In genomic region chr11:69327157-69327442, GRCm38 (mm10) we compare ENCODE assay signal across 9 mouse cellular contexts. TPM values are rescaled to one million over a fixed set of nuclear protein-coding genes. Genes with fewer than 3 reads are reported as not detected.
DNase-seq lines count a peak whose midpoint lies in the region; ATAC-seq and TF ChIP-seq lines count a peak whose summit lies in the region.
"Had no signal": no experiment of that assay in that cellular context is flagged by ENCODE, and none has a peak within 500 bp of the region (broad histone marks: within the 10 kb centered on the region; RNA-seq: fewer than 3 reads in every experiment).

No protein-coding gene starts in this region.

- 17% methylated on average over 9 of the region's 9 CpGs for WGBS in hindbrain, embryonic 15.5 days
- WGBS in midbrain, embryonic 16.5 days: 13% methylated on average over 9 of the region's 9 CpGs

- no peak for DNase-seq in layer of hippocampus, adult 2 months (ENCODE audit: low spot score in 2 of 2)
- no peak for DNase-seq in layer of hippocampus, postnatal 25 days (ENCODE audit: extremely low spot score in 1 of 2, low spot score in 1 of 2)
- DNase-seq in ovary, adult 18-20 months (ENCODE audit: low spot score): no peak
- DNase-seq in thymus, postnatal 36 days: no peak
- DNase-seq in embryo, embryonic 11 days: no peak

- H3K27me3 ChIP-seq in hindbrain, embryonic 15.5 days: peaks cover 7% of the 10 kb centered on the region; the same call in 1 of the 2 replicates
- H3K27me3 ChIP-seq in midbrain, embryonic 16.5 days (ENCODE audit: control insufficient read depth, insufficient read depth, low read depth, low read length): no peaks in the 10 kb centered on the region; the same call in 1 of the 2 replicates

- no peak overlapping the region for H3K9ac ChIP-seq in hindbrain, embryonic 15.5 days
- H3K9ac ChIP-seq in midbrain, embryonic 16.5 days (ENCODE audit: low read depth, low read length): no peak overlapping the region

- no peak for TF ChIP-seq POLR2A in cortical plate, adult 2 months (IDR thresholded peaks at IDR 0.05; ENCODE audit: extremely low read depth, insufficient read depth, low read length)

- no peak overlapping the region for H3K4me3 ChIP-seq in layer of hippocampus, adult 2 months
- H3K4me3 ChIP-seq in cortical plate, adult 2 months (ENCODE audit: insufficient read depth, low read length): peak overlapping the region; percentile 36
- peak overlapping the region; percentile 44 for H3K4me3 ChIP-seq in hindbrain, embryonic 15.5 days
- H3K4me3 ChIP-seq in midbrain, embryonic 16.5 days (ENCODE audit: low read depth, low read length): peak overlapping the region; percentile 50

- H3K36me3 ChIP-seq in hindbrain, embryonic 15.5 days: no peaks in the 10 kb centered on the region
- no peaks in the 10 kb centered on the region for H3K36me3 ChIP-seq in midbrain, embryonic 16.5 days (ENCODE audit: control insufficient read depth, insufficient read depth, low read length)

- no peaks in the 10 kb centered on the region for H3K9me3 ChIP-seq in hindbrain, embryonic 15.5 days
- H3K9me3 ChIP-seq in midbrain, embryonic 16.5 days (replicated peaks; ENCODE audit: control insufficient read depth, low read length, poor library complexity, severe bottlenecking): no peaks in the 10 kb centered on the region

- H3K27ac ChIP-seq in layer of hippocampus, adult 2 months: no peak overlapping the region
- H3K27ac ChIP-seq in cortical plate, adult 2 months (ENCODE audit: insufficient read depth, low read length): no peak overlapping the region
- H3K27ac ChIP-seq in hindbrain, embryonic 15.5 days (replicated peaks): no peak overlapping the region
- no peak overlapping the region for H3K27ac ChIP-seq in midbrain, embryonic 16.5 days (ENCODE audit: low read length)

- H3K4me2 ChIP-seq in hindbrain, embryonic 15.5 days: peak overlapping the region; percentile 78
- H3K4me2 ChIP-seq in midbrain, embryonic 16.5 days (ENCODE audit: low read length): peak overlapping the region; percentile 78

- H3K4me1 ChIP-seq in cortical plate, adult 2 months (ENCODE audit: control insufficient read depth, insufficient read depth, low read length): peaks cover 4% of the 10 kb centered on the region; the same call in 1 of the 2 replicates
- H3K4me1 ChIP-seq in hindbrain, embryonic 15.5 days (replicated peaks): peaks cover 56% of the 10 kb centered on the region
- H3K4me1 ChIP-seq in midbrain, embryonic 16.5 days (ENCODE audit: control insufficient read depth, insufficient read depth, low read length): peaks cover 41% of the 10 kb centered on the region

- ATAC-seq in hindbrain, embryonic 15.5 days (ENCODE audit: low FRiP score, low read depth): no peak
- ATAC-seq in midbrain, embryonic 16.5 days: no peak

- 0 out of 2 replicates have a peak, but pooled peaks have one; percentile 11 for TF ChIP-seq CTCF in layer of hippocampus, adult 2 months (conservative IDR thresholded peaks at IDR 0.05)
- no peak for TF ChIP-seq CTCF in cortical plate, adult 2 months (IDR thresholded peaks at IDR 0.05; ENCODE audit: extremely low read depth, insufficient read depth, low read length)

RNA-seq across cellular contexts. Expression of gene Kcnab3, which starts 1.0 kb away (rescaled TPM):
- 10 to 100 TPM; 20.6 to 26.1 TPM for total RNA-seq in layer of hippocampus, adult 2 months (2021)
- total RNA-seq in layer of hippocampus, postnatal 25 days (2021): 10 to 100 TPM; 23.3 to 24.4 TPM
- 96.5 and 106 TPM in 2 replicates for polyA plus RNA-seq in cortical plate, adult 2 months (2012; rRNA removed)
- 4.7 and 5.9 TPM in 2 replicates for polyA plus RNA-seq in hindbrain, embryonic 15.5 days (2015; fragmentation: Nextera tagmentation; extraction: Ambion mirVana)
- polyA plus RNA-seq in midbrain, embryonic 16.5 days (2015; fragmentation: Nextera tagmentation; extraction: Ambion mirVana): 3.8 and 5.3 TPM in 2 replicates
- polyA plus RNA-seq: erythroblast, embryonic 14.5 days had no signal

RNA-seq across cellular contexts. Expression of gene Trappc1, which starts 3.3 kb away (rescaled TPM):
- 10 to 100 TPM; 63.0 to 63.5 TPM for total RNA-seq in layer of hippocampus, adult 2 months (2021)
- total RNA-seq in layer of hippocampus, postnatal 25 days (2021): 10 to 100 TPM; 63.5 to 68.4 TPM
- polyA plus RNA-seq in cortical plate, adult 2 months (2012; rRNA removed): 73.9 and 77.0 TPM in 2 replicates
- polyA plus RNA-seq in hindbrain, embryonic 15.5 days (2015; fragmentation: Nextera tagmentation; extraction: Ambion mirVana): 183 and 187 TPM in 2 replicates
- polyA plus RNA-seq in midbrain, embryonic 16.5 days (2015; fragmentation: Nextera tagmentation; extraction: Ambion mirVana): 173 and 179 TPM in 2 replicates

RNA-seq across cellular contexts. Expression of gene Cntrob, which starts 3.5 kb away (rescaled TPM):
- 10 to 100 TPM; 13.9 to 17.8 TPM for total RNA-seq in layer of hippocampus, adult 2 months (2021)
- 10 to 100 TPM; 11.2 to 15.6 TPM for total RNA-seq in layer of hippocampus, postnatal 25 days (2021)
- polyA plus RNA-seq in cortical plate, adult 2 months (2012; rRNA removed): 25.4 and 32.3 TPM in 2 replicates
- polyA plus RNA-seq in hindbrain, embryonic 15.5 days (2015; fragmentation: Nextera tagmentation; extraction: Ambion mirVana): 16.2 and 17.3 TPM in 2 replicates
- polyA plus RNA-seq in midbrain, embryonic 16.5 days (2015; fragmentation: Nextera tagmentation; extraction: Ambion mirVana): 19.2 and 21.7 TPM in 2 replicates

RNA-seq across cellular contexts. Expression of gene Rnf227, which starts 13.2 kb away (rescaled TPM):
- total RNA-seq in layer of hippocampus, adult 2 months (2021): 100 to 1,000 TPM; 110 to 117 TPM
- 100 to 1,000 TPM; 103 to 110 TPM for total RNA-seq in layer of hippocampus, postnatal 25 days (2021)
- polyA plus RNA-seq in cortical plate, adult 2 months (2012; rRNA removed): 142 and 144 TPM in 2 replicates
- polyA plus RNA-seq in hindbrain, embryonic 15.5 days (2015; fragmentation: Nextera tagmentation; extraction: Ambion mirVana): 221 and 228 TPM in 2 replicates
- 297 and 334 TPM in 2 replicates for polyA plus RNA-seq in midbrain, embryonic 16.5 days (2015; fragmentation: Nextera tagmentation; extraction: Ambion mirVana)

RNA-seq across cellular contexts. Expression of gene Chd3, which starts 42.1 kb away (rescaled TPM):
- total RNA-seq in layer of hippocampus, adult 2 months (2021): 100 to 1,000 TPM; 541 to 561 TPM
- 100 to 1,000 TPM; 504 to 538 TPM for total RNA-seq in layer of hippocampus, postnatal 25 days (2021)
- 242 and 274 TPM in 2 replicates for polyA plus RNA-seq in cortical plate, adult 2 months (2012; rRNA removed)
- polyA plus RNA-seq in hindbrain, embryonic 15.5 days (2015; fragmentation: Nextera tagmentation; extraction: Ambion mirVana): 83.5 and 83.7 TPM in 2 replicates
- polyA plus RNA-seq in midbrain, embryonic 16.5 days (2015; fragmentation: Nextera tagmentation; extraction: Ambion mirVana): 82.8 and 86.1 TPM in 2 replicates

Comparison
In these comparisons a context has a peak if more than half of its experiments do, and no peak if none do; other contexts are left out.
1. RNA of gene Kcnab3, which starts 1.0 kb away (polyA plus RNA-seq): 96.5 to 106 TPM in cortical plate, adult 2 months; 4.7 to 5.9 TPM in hindbrain, embryonic 15.5 days and 3.8 to 5.3 TPM in midbrain, embryonic 16.5 days; every median in the first group is over 10 times any median in the second.